Mouse (Mus musculus) lung, adult 2 months (tissue): Measurements from ENCODE around the gene Vamp4.

Experiments used
- CTCF ChIP-seq: fragments of 200-500 bp; IDR thresholded peaks from 2 replicates; pipeline ENCODE4 v1.5.1; 2011; ENCODE audit warnings: mild to moderate bottlenecking, low read length, control low read depth; ENCODE audit not compliant: insufficient read depth
- POLR2A ChIP-seq: fragments of 200-500 bp; IDR thresholded peaks from 2 replicates; pipeline ENCODE4 v1.6.1; 2011; ENCODE audit warnings: low read depth, mild to moderate bottlenecking, control low read depth, low read length, borderline replicate concordance; ENCODE audit errors: extremely low read depth

- TF ChIP-seq POLR2A (no peak), CTCF (no peak)
These were observed 18.3 kb downstream of the Vamp4 start for GRCm38 (mm10) chr1:162588606-162589005.
